ENCODE assay signal across 8 mouse cellular contexts in genomic region chr4:138216200-138216890, GRCm38 (mm10). TPM values are rescaled to one million over a fixed set of nuclear protein-coding genes. Genes with fewer than 3 reads are reported as not detected.
DNase-seq lines count a peak whose midpoint lies in the region; ATAC-seq and TF ChIP-seq lines count a peak whose summit lies in the region.

Gene Hp1bp3 (plus strand): TSS chr4:138216296.

- TF ChIP-seq POLR2A in small intestine, adult 2 months (IDR thresholded peaks at IDR 0.05; ENCODE audit: low read depth, low read length): peak; percentile 61

- H3K9ac ChIP-seq in embryonic facial prominence, embryonic 12.5 days: peak within 1 kb of the TSS; percentile 99
- peak within 1 kb of the TSS; percentile 97 for H3K9ac ChIP-seq in midbrain, embryonic 11.5 days (ENCODE audit: low read length)

- H3K9me3 ChIP-seq in embryonic facial prominence, embryonic 12.5 days: 0 out of 2 replicates have a peak, but pooled peaks cover 3% of the 10 kb centered on the region
- no peaks in the 10 kb centered on the region for H3K9me3 ChIP-seq in midbrain, embryonic 11.5 days (ENCODE audit: control insufficient read depth, low read length)

- H3K27me3 ChIP-seq in embryonic facial prominence, embryonic 12.5 days: no peaks in the 10 kb centered on the region
- no peaks in the 10 kb centered on the region for H3K27me3 ChIP-seq in midbrain, embryonic 11.5 days (ENCODE audit: control insufficient read depth, insufficient read depth, low read length)
- H3K27me3 ChIP-seq in small intestine, adult 2 months (ENCODE audit: control insufficient read depth, insufficient read depth, low read length): no peaks in the 10 kb centered on the region

- peak; percentile 83 for DNase-seq in 3134 (ENCODE audit: extremely low read depth, insufficient read length, low spot score)
- DNase-seq in adrenal gland, postnatal 14 days: peak; percentile 91
- DNase-seq in heart, adult 11 months: peak; percentile 99
- DNase-seq in kidney, adult 11 months: peak; percentile 79
- DNase-seq in left cerebral cortex, postnatal 4 days: peak; percentile 84
- peak; percentile 98 for DNase-seq in midbrain, embryonic 11.5 days (ENCODE audit: low spot score, missing footprints)

- peak within 1 kb of the TSS; percentile 99 for H3K27ac ChIP-seq in embryonic facial prominence, embryonic 12.5 days
- peak within 1 kb of the TSS; percentile 99 for H3K27ac ChIP-seq in midbrain, embryonic 11.5 days (ENCODE audit: low read depth, low read length)
- H3K27ac ChIP-seq in small intestine, adult 2 months (ENCODE audit: insufficient read depth, low read depth, low read length): peak within 1 kb of the TSS; percentile 93

- H3K36me3 ChIP-seq in embryonic facial prominence, embryonic 12.5 days: no peaks in the 10 kb centered on the region
- H3K36me3 ChIP-seq in midbrain, embryonic 11.5 days (ENCODE audit: control insufficient read depth, insufficient read depth, low read length): no peaks in the 10 kb centered on the region
- H3K36me3 ChIP-seq in small intestine, adult 2 months (ENCODE audit: control insufficient read depth, insufficient read depth, low read length): no peaks in the 10 kb centered on the region

- H3K4me2 ChIP-seq in embryonic facial prominence, embryonic 12.5 days (replicated peaks): peak within 1 kb of the TSS; percentile 92
- peak within 1 kb of the TSS; percentile 67 for H3K4me2 ChIP-seq in midbrain, embryonic 11.5 days

- 1% methylated on average over 53 of the region's 84 CpGs for WGBS in embryonic facial prominence, embryonic 12.5 days
- under 1% methylated on average over 57 of the region's 84 CpGs for WGBS in midbrain, embryonic 11.5 days
- 1% methylated on average over 84 of the region's 84 CpGs for WGBS in small intestine, adult 2 months

- intact Hi-C loops in left cerebral cortex, postnatal 4 days (cut with DNase I): no loop called here

- no peak for TF ChIP-seq CTCF in small intestine, adult 2 months (IDR thresholded peaks at IDR 0.05; ENCODE audit: extremely low read depth, insufficient read length, insufficient replicate concordance, low read depth, low read length)

- H3K4me1 ChIP-seq in embryonic facial prominence, embryonic 12.5 days: peaks cover 28% of the 10 kb centered on the region
- H3K4me1 ChIP-seq in midbrain, embryonic 11.5 days (ENCODE audit: control insufficient read depth, insufficient read depth, low read length): peaks cover 9% of the 10 kb centered on the region
- H3K4me1 ChIP-seq in small intestine, adult 2 months (ENCODE audit: control insufficient read depth, insufficient read depth, insufficient read length, low read length): peaks cover 8% of the 10 kb centered on the region

- ATAC-seq in embryonic facial prominence, embryonic 12.5 days (ENCODE audit: insufficient number of reproducible peaks, insufficient read depth, low FRiP score, low TSS enrichment): peak; percentile 52
- peak; percentile 83 for ATAC-seq in midbrain, embryonic 11.5 days (ENCODE audit: low FRiP score)

- peak within 1 kb of the TSS; percentile 99 for H3K4me3 ChIP-seq in embryonic facial prominence, embryonic 12.5 days
- H3K4me3 ChIP-seq in midbrain, embryonic 11.5 days (ENCODE audit: low read depth, low read length): peak within 1 kb of the TSS; percentile 99
- H3K4me3 ChIP-seq in small intestine, adult 2 months (ENCODE audit: low read depth, low read length): peak within 1 kb of the TSS; percentile 95

RNA-seq across cellular contexts. Expression of gene Hp1bp3, which starts in this region (rescaled TPM):
- total RNA-seq in adrenal gland, postnatal 14 days (2021): 164 and 180 TPM in 2 replicates
- polyA plus RNA-seq in embryonic facial prominence, embryonic 12.5 days (2016; fragmentation: Nextera tagmentation; extraction: Ambion mirVana): 195 and 207 TPM in 2 replicates
- total RNA-seq in left cerebral cortex, postnatal 4 days (2021): 100 to 1,000 TPM; 197 to 205 TPM
- 182 and 198 TPM in 2 replicates for polyA plus RNA-seq in midbrain, embryonic 11.5 days (2014; fragmentation: Nextera tagmentation; extraction: Ambion mirVana)
- 8.4 and 19.6 TPM in 2 replicates for polyA plus RNA-seq in small intestine, adult 2 months (2012; rRNA removed)

Comparison
In these comparisons a context has a peak if more than half of its experiments do, and no peak if none do; other contexts are left out.
1. Peak in every context shown above with its lines: DNase-seq, ATAC-seq, H3K4me3 ChIP-seq and H3K27ac ChIP-seq.